Mouse (Mus musculus): Measurements from ENCODE around the gene Cdk14.

DNA sequence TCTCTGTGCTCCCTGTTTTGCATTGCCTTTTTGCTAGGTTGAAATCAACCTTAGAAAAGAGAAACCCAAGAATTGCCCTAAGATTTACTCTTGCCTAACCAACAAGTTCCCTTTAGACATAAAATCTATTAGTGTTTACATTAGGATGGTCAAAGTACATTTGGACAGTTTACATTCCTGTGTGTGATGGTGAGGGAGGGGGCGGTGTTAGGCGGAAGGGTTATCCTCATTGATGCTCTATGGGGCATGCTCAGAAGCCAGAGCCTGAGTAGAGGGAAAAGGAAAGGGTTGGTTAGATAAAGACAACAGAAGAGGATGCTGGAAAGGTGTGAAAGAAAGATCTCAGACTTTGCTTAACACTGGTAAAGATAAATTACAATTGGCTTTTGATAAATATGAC lies 8.2 kb downstream of the Cdk14 start:
- TF ChIP-seq POLR2A (IDR thresholded peaks at IDR 0.05; ENCODE audit: insufficient read depth, low read depth, low read length): no peak
- no peak for TF ChIP-seq CTCF (IDR thresholded peaks at IDR 0.05; ENCODE audit: insufficient read depth, low read depth, low read length)

Data from olfactory bulb, adult 2 months (tissue).